Mouse (Mus musculus) embryonic facial prominence, embryonic 10.5 days (tissue): ENCODE measurements around the gene Rgs8. TPM values are rescaled to one million over a fixed set of nuclear protein-coding genes. Genes with fewer than 3 reads are reported as not detected.

Experiments used
- polyA plus RNA-seq: library from polyadenylated mRNA; unstranded; fragments of >200 nt; fragmentation: Nextera tagmentation; extraction: Ambion mirVana; gene quantifications from 2 replicates; pipeline ENCODE4 v1.2.1, GENCODE M21; 2016

Gene Rgs8
- polyA plus RNA-seq, 1 experiment from 2014 or later, result 2.3 TPM

Other genes with a start within 250 kb of the Rgs8 start
- 0.20 and 0.34 TPM in 2 replicates for gene Shcbp1l, start 227.9 kb upstream of the Rgs8 start, polyA plus RNA-seq
- gene Dhx9, start 165.4 kb upstream of the Rgs8 start, polyA plus RNA-seq, result 43.2 and 44.3 TPM in 2 replicates
- gene Npl, start 103.0 kb upstream of the Rgs8 start, polyA plus RNA-seq, result 6.7 and 7.8 TPM in 2 replicates
- gene Rgs16, start 87.3 kb downstream of the Rgs8 start, polyA plus RNA-seq, result 7.9 and 9.5 TPM in 2 replicates
- gene Rnasel, start 96.4 kb downstream of the Rgs8 start, polyA plus RNA-seq, result 8.0 and 9.5 TPM in 2 replicates
- gene Rgsl1, start 191.1 kb downstream of the Rgs8 start, polyA plus RNA-seq, result 0.07 TPM in 1 of 2 replicates, not detected in the other
- gene Teddm1b, start 221.3 kb downstream of the Rgs8 start, polyA plus RNA-seq, result 0.74 and 0.96 TPM in 2 replicates
- not detected in 2 replicates for gene Teddm1a, start 238.7 kb downstream of the Rgs8 start, polyA plus RNA-seq
- 120 and 129 TPM in 2 replicates for gene Glul, start 246.9 kb downstream of the Rgs8 start, polyA plus RNA-seq
- 0.45 and 0.50 TPM in 2 replicates for gene Teddm2, start 247.2 kb downstream of the Rgs8 start, polyA plus RNA-seq